Mouse (Mus musculus) embryonic fibroblast, embryonic 13.5 days (primary cell): ENCODE results near the gene Olfr9.

Experiments used
- CTCF ChIP-seq: IDR thresholded peaks from 2 replicates; pipeline ENCODE4 v1.5.1; 2011; ENCODE audit warnings: mild to moderate bottlenecking, control low read depth, low read length, moderate library complexity, borderline replicate concordance; ENCODE audit not compliant: insufficient read depth
- POLR2A ChIP-seq: IDR thresholded peaks from 2 replicates; pipeline ENCODE4 v1.6.1; 2011; ENCODE audit warnings: low read depth, mild to moderate bottlenecking, control low read depth, low read length, moderate library complexity

DNA sequence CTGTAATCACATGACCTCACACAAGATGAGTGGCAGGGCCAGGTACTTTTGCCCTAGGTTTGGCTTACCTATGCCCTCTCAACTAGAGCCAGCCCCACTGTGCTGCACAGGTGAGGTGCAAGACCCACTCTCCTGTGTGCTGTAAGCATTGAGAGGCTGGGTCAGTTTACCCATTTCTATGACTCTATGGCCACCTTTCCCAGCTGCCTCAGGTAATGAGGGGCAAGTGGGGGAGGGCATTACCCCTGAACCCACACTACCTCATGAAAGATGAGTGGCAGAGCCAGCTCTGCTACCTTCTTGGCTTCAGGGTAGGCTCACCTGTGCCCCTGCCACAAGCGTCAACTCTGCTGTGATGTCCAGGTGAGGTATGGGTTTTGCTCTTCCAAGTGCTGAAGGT, 6.6 kb downstream of the Olfr9 start:
- TF ChIP-seq CTCF (no peak), POLR2A (no peak)
